Comparison of ENCODE assay signal across 24 mouse cellular contexts in the genomic region with DNA sequence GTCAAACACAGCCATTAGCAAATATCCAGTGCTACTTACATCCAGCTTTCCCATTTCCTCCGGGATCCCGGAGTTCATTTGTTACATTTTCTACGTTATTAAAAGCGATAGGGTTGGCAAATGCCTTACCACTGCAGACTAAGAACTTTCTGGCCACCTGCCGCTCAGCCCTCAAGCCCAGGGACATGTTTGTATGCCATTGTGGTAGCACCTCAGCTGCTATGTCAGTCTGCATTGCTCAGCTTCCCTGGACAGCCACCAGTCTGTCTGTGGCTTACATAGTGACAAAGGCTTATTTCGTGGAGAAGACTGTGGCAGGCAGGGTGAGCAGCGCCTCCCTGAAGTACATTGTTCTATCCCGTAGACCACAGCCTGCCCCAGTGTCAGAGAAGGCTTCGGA.
"Had no signal": no experiment of that assay in that cellular context is flagged by ENCODE, and none has a peak within 500 bp of the region (broad histone marks: within the 10 kb centered on the region; RNA-seq: fewer than 3 reads in every experiment).

No protein-coding gene starts in this region.

- H3K36me3 ChIP-seq: heart, embryonic 13.5 days; heart, embryonic 15.5 days; hindbrain, embryonic 13.5 days; hindbrain, embryonic 15.5 days; kidney, embryonic 15.5 days; limb, embryonic 13.5 days; limb, embryonic 15.5 days had no signal

- H3K27ac ChIP-seq: heart, adult 2 months; heart, embryonic 15.5 days; hindbrain, embryonic 13.5 days; hindbrain, embryonic 15.5 days; hindbrain, postnatal 0 days; kidney, embryonic 15.5 days; kidney, postnatal 0 days; limb, embryonic 13.5 days; limb, embryonic 15.5 days had no signal

- H3K9me3 ChIP-seq: heart, embryonic 15.5 days; hindbrain, embryonic 15.5 days; kidney, embryonic 15.5 days; limb, embryonic 13.5 days; limb, embryonic 15.5 days had no signal

- H3K4me3 ChIP-seq: heart, adult 2 months; heart, embryonic 13.5 days; heart, embryonic 15.5 days; hindbrain, embryonic 13.5 days; hindbrain, embryonic 15.5 days; kidney, embryonic 15.5 days; limb, embryonic 13.5 days; limb, embryonic 15.5 days had no signal

- ATAC-seq: hindbrain, postnatal 0 days; intestine, embryonic 16.5 days had no signal

- DNase-seq: gastrocnemius, postnatal 14 days; gastrocnemius, postnatal 36 days; heart, adult 11 months; heart, adult 2 months; heart, postnatal 14 days; heart, postnatal 36 days; kidney, adult 11 months; kidney, adult 2 months; kidney, adult 9 months; kidney, postnatal 14 days; kidney, postnatal 36 days; layer of hippocampus, adult 9-11 months; layer of hippocampus, postnatal 36 days; left cerebral cortex, postnatal 4 days had no signal

- H3K27me3 ChIP-seq: heart, embryonic 13.5 days; heart, embryonic 15.5 days; hindbrain, embryonic 13.5 days; hindbrain, embryonic 15.5 days; kidney, embryonic 15.5 days; limb, embryonic 13.5 days; limb, embryonic 15.5 days had no signal

- H3K4me1 ChIP-seq: hindbrain, embryonic 13.5 days; hindbrain, embryonic 15.5 days; kidney, embryonic 15.5 days; limb, embryonic 15.5 days had no signal
